Mouse (Mus musculus): Measurements from ENCODE around the gene Prima1.

Prima1 gene

DNA sequence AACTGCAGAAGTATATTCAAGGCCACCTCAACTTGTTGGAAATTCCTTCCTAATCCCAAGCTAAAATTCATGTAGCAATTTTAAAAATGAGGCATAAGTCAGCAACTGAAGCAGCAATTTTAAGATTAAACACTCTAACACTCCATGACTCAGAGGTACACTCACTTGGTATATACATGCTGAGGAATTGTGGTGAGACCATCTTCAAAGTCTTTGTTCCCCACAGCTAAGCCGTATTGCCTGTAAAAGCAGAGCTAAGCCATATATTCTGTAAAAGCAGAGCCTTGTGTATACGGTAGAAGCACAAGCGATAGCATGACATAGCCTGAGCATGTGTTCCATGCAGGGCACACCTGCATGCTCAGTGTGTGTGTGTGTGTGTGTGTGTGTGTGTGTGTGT, 86.5 kb downstream of the Prima1 start:
- no peak for DNase-seq (ENCODE audit: low read depth, low spot score)

DNA sequence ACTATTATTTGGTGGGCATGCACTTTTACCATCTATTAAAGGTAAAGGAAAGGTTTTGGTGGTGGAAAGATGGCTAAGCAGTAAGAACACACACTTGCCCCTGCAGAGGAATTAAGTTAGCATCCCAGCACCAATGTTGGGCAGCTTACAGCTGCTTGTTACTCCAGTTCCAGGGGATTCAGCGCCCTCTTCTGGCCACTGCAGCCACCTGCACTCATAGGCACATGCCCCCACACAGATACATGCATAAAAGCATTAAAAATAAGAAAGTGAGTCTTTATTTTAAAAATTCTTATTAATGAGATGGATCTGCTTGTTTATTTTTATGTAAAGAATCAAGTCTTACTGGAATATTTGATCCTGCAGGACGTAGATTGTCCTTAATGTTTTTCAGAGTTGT, 87.0 kb downstream of the Prima1 start:
- DNase-seq (ENCODE audit: low read depth, low spot score): peak; percentile 18

- DNase-seq (ENCODE audit: low read depth, low spot score): no peak
Observed at GRCm38 (mm10) chr12:103150247-103150646, 91.7 kb downstream of the Prima1 start.
